Mouse (Mus musculus): Measurements from ENCODE around the gene Tma16.

Tma16 gene

DNA sequence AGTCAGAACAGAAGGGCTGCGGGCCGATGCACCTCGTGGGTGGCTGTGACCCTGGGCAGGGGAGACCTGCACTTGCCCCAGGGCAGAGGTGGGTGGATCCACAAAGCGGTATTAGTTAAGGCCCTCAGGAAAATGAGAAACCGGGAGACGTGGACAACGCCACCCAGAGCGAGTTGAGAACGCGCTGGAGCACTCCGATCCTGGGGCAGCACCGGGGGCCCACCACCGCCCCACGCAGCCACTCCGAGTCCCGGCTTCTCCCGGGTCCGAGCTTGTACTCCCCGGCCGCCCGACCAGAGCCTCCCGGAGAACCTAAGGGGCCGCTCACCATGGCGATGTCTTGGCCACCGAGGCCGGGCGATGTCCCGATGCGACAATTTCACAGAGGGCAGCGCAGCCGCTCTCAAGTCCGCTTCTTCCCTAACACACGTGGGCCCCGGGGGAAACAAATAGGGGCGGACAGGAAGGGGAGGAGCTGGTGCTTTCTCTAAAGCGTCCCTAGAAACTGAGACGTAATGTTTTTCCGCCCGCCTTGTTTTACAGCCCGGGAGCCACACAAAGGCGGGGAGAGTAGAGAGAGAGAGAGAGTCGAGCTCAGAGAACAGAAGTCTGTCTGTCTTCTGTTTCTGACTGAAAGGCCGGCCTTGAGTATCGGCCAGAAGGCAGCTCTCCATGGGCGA lies at the start of gene Tma16:
Gene Tma16 (minus strand): TSS at position 447 of the 680 bp plus-strand sequence.
- in situ Hi-C loops (cut with MboI, MseI) = loop anchor here (5.0 to 25.0 kb wide), 4 partner anchors 376 to 1749 kb away; partner anchors contain the start of genes Msmo1 (in 1 of the 2) and Naf1 (in 1 of the 2)

DNA sequence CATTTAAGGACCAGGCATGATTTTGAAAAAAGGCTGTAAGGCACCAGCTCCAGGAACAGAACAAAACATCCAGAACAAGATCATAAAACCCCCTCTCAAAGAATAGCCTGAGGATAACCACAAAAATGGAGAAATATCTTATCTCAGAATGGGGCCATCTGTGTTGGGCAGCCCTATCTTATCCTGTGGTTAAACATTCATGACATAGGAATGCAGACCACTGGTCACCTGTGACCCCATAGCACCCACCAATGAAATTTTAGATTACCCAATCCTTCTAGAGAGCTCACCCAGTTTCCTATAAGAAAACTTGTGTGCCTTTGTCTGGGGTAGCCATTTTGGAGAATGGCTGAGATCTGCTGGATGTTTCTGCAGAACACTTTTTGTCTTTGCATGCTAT lies 34.2 kb upstream of the Tma16 start:
- in situ Hi-C loops (cut with MboI, MseI) = no loop called here

DNA sequence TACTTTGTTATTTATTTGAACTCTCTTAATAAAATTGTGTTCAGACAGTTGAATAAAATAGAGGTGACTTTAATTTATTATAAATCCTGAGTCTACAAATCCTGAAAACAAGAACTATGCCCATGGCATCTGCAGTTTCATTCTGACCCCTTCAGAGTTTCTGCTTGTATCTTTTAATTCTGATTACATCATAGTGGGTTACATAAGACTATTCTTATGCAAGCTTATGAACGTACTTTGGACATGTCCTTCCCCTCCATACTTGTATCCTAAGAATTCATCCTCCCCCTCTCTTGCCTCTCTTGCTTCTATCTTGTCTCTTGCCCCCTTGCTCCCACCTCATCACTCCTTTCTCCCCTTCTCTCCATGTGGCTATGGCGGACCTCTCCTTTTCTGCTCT lies 32.8 kb upstream of the Tma16 start:
- in situ Hi-C loops (cut with MboI, MseI) = no loop called here

DNA sequence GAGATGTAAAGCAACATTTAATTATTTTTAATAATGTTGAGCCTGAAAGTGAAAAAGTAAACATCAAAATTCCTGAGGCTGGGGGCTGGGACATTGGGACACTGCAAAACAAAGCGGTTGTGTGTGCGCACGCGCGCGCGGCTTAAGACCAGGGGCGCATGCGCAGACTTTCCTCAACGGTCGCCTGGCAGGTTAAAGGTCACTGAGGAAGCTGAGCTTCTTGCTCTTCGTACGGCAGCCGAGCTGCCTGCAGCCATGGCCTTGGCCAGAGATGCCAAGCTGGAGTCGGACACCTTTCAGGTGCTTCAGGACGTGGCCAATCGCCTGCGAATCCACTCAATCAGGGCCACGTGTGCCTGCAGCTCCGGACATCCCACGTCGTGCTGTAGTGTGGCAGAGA lies 25.2 kb upstream of the Tma16 start, which contains the start of gene Tktl2:
Gene Tktl2 (plus strand): TSS at position 220 of the 400 bp plus-strand sequence.
- in situ Hi-C loops (cut with MboI, MseI) = no loop called here

DNA sequence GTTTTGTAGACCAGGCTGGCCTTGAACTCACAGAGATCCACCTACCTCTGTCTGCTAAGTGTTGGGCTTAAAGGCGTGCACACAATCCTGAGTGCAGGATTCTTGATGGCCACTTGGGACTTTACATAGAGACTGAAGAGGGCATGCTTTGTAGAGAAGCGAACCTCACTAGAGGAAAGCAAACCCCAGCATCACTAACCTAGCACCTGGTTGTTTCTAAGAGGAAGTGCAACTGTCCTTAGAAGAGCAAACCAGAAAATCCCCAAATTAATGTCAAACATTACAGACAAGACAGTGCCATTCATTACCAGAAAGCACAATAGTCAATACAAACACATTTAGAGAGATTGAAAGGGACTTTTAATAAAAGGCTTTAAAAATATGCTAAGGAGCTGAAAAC lies 17.1 kb upstream of the Tma16 start:
- in situ Hi-C loops (cut with MboI, MseI) = loop anchor here in 1 of 2 experiments (5.0 kb wide), 1 partner anchor 899 kb away; no protein-coding TSS in a partner anchor

DNA sequence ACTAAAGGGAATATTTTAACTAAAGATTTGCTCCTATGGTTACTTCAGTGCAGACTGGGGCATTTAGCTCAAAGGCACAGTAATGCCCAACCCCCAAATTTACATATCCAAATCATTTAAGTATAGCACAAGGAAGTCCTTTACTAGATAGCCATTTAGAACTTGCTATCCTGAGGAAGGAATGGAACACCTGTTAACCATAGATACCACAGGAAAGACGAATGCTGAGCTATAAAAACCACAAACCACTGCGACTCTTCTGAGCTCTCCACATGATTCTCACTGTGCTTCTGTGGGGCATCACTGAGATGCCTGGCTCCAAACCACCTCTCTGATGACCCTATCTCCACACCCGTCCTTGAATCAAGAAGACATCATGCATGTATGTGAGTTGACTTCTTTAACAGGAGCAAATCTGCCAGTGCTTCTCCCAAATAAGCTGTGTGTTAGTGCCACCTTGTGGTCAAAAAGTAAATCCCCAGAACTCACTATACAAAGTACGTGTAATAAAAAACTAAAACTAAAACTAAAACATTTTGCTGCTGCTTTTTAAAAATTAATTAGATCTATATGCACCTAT lies 10.8 kb upstream of the Tma16 start:
- in situ Hi-C loops (cut with MboI, MseI) = loop anchor here (5.0 to 25.0 kb wide), 5 partner anchors 50 to 1760 kb away; partner anchors contain the start of gene Msmo1 (in 1 of the 2)

DNA sequence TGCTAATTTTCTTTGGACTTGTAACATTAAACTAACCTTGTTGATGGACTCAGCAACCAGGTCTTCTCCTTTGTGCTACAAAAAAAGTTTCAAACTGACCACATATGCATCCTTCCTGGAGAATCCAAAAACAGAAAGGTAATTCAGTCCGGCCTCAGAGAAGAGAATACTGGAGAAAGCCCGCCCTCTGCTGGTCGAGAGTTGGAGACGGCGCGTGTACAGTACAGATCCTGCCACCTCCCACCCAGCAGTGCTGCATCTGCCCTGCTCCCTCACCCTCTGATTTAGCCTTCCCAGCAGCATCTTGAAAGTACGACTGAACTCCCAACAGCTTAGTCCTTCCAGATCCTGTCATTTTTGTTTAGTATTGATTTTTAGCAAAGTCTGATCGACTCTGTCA lies 9.4 kb upstream of the Tma16 start:
- in situ Hi-C loops (cut with MboI, MseI) = loop anchor here (5.0 to 25.0 kb wide), 5 partner anchors 48 to 1758 kb away; partner anchors contain the start of gene Msmo1 (in 1 of the 2)

DNA sequence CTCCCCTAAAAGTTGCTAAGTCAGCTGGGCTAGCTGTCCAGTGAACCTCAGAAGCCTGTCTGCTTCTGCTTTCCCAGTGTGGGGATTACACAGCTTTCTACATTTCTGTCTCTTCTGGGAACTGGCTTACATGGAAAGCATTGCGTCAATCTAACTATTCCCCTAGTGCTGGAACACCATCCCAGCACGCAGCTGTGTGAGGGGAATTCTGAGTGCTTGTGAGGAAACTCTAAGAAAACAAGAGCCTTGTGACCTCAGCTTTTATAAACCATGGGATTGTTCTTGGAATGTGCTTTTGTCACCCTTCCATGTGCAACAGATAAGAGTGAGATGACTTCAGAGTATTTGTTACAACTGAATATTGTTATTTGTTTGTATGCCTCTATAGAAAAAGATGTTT lies 8.2 kb upstream of the Tma16 start:
- in situ Hi-C loops (cut with MboI, MseI) = loop anchor here (5.0 to 25.0 kb wide), 4 partner anchors 393 to 1757 kb away; partner anchors contain the start of genes Msmo1 (in 1 of the 2) and Tmem192 (in 1 of the 2)

DNA sequence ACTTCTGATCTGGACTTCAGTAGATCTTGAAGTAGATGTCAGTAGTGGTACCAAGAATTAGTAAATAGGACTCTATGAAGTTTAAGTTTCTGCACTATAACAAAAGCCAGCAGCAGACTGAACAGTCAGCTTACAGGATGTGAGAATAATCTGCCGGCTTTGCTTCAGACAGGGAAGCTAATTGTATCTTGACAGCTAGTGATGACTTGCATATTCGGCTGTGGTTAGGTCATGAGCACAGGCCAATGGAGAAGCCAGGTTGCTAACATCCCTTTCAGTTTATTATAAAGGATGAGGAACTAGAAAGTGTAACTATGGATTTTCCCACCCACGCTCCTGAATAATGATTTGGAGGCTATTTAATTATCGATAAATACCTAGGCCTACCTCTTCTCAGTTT lies 4.3 kb upstream of the Tma16 start:
- in situ Hi-C loops (cut with MboI, MseI) = loop anchor here (5.0 to 25.0 kb wide), 4 partner anchors 397 to 1753 kb away; partner anchors contain the start of genes Msmo1 (in 1 of the 2) and Tmem192 (in 1 of the 2)

DNA sequence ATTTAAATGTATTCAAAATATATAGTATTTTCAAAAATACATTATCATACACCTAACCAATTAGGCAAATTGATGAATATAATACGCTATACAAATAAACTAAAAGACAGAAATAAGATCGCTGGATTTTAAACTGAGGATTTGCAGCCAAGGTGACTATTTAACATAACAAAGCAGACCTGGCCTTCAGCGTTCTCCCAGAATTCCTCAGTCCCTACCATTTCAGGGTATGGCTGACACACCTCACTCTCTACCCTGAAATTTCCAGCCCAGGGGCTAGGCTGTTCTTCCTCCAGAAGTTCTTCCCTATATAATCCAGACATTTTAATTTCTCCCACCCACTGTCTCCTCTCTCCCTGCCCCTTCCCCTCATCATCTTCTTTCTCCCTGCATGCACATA lies 2.2 kb upstream of the Tma16 start:
- in situ Hi-C loops (cut with MboI, MseI) = loop anchor here (5.0 to 25.0 kb wide), 4 partner anchors 374 to 1751 kb away; partner anchors contain the start of genes Msmo1 (in 1 of the 2) and Naf1 (in 1 of the 2)

DNA sequence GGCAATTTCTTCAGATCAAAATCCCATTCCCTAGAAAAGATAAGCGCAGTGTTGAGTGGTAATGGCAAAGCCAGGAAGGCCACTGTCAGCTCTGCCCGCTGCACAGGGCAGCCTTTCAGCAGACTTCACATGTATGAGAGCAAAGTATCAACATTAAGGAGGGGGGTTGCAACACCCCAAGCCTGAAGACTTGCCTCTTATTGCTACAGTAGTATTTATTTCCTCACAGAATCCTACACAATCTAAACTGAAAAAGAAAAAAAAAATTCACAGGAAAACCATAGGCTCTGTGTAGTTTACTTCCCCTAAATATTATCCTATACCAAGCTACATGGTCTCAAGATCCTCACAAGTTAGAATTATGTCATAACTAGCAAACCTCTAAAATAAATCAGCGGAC lies 9.4 kb downstream of the Tma16 start:
- in situ Hi-C loops (cut with MboI, MseI) = loop anchor here (25.0 kb wide), 2 partner anchors 410 to 1740 kb away; partner anchors contain the start of gene Msmo1 (in 1 of the 2)

DNA sequence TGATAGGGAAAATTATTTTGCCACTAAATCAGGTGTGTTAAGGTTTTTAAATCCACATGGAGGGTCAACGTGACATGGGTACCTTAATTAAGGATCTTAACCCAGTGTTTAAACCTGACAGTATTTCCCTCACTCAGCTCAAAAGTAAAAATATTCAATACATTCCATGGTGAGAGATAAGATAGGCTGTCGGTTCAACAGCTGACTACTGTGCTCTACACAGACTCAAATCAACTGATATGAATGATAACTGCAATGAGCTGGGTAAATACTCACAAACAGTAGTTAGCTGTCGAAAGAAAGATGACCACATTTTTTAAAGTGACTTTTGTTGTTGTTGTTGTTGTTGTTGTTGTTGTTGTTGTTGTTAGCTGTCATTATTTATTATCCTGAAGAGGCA lies 16.5 kb downstream of the Tma16 start:
- in situ Hi-C loops (cut with MboI, MseI) = no loop called here

DNA sequence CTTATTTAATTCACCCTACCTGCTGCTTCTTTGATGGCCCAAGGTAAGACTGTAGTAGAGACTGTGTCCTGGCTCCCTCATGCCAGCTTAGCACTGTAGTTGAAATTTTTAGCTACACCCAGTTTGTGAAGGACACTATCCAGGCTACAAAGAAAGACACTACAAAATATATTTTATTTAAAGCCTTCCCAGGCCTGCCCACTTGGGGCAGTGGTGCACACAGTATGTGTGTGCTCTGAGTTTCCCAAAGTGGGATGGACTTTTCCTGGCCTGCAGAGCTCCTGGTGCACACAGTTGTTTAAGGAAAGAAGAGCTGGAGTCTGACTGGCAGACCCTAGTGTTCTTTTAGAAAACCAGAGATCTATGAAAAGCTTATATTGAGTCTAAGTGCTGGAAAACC lies 29.3 kb downstream of the Tma16 start:
- in situ Hi-C loops (cut with MboI, MseI) = no loop called here

DNA sequence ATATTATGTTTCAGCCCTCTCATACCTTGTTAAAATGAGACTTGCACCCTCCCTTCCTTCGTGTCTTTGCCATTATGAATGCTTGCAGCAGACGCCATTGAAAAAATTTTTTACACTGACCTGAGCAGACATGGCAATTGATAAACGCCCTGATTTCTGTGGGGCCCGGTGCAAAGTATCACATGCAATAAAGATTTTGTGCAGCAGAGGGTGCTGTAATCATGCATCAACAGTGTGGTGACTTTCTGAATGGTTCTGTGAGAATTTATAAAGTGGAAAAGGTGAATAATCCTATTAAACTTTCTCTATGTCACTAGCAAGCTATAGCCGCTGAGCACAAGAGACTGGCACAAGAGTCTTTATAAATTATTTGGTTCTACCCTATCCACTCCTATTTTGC lies 35.6 kb downstream of the Tma16 start:
- in situ Hi-C loops (cut with MboI, MseI) = no loop called here

DNA sequence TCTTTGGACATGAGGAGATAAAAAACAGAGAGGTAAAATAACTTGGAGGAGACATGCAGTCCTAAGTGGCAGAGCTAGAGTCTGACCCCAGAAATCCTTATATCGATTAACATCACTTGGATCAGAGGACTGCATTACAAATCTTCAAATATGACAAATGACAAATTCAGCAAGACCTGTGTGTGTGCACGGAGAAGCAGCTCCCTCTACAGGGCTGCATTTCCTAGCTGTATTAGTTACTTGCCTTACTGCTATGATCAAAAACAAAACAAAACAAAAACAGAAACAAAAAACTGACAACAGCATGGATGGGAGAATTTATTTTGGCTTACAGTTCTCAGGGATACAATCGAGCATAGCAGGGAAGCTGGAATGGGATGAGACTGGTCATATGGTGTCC lies 41.0 kb downstream of the Tma16 start:
- in situ Hi-C loops (cut with MboI, MseI) = loop anchor here (5.0 to 25.0 kb wide), 4 partner anchors 52 to 1491 kb away; partner anchors contain the start of genes Trim60 (in 1 of the 2) and Trim61 (in 1 of the 2)

DNA sequence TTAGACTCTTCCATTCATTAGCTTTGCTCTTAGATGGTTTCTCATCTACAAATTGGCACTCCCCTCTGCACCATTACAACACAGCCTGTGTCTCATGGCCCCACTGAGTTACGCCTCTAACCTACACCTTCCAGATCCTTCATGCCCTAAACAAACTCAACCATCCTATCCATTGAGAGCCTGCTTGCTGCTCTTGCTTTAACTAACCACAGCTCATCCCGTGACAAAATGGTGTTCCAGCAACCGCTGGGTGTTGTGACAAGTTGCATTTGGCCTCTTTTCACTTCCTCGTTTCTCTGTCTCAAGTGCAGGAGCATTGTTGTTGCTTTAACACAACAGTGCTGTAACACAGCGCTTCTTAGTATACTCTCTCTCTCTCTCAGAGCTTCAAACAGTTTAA lies 42.2 kb downstream of the Tma16 start:
- in situ Hi-C loops (cut with MboI, MseI) = loop anchor here (5.0 to 25.0 kb wide), 5 partner anchors 53 to 1489 kb away; partner anchors contain the start of genes Trim60 (in 1 of the 2) and Trim61 (in 1 of the 2)

DNA sequence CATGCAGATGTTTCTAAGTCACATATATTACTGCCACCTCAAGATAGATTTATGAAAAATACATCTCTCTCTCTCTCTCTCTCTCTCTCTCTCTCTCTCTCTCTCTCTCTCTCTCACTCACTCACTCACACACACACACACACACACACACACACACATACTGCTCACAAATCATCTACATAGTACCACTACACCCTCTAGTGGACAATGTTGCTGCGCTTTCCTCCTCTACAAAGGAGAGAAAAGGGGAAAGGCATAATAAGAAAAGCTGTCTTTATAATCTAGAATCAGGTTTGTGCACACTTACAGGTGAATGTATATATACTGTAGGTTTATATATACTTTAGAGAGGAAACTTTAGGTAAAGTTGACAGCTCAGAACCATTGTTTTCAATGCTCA lies 43.6 kb downstream of the Tma16 start:
- in situ Hi-C loops (cut with MboI, MseI) = loop anchor here (5.0 to 25.0 kb wide), 5 partner anchors 55 to 1488 kb away; partner anchors contain the start of genes Trim60 (in 1 of the 2) and Trim61 (in 1 of the 2)

DNA sequence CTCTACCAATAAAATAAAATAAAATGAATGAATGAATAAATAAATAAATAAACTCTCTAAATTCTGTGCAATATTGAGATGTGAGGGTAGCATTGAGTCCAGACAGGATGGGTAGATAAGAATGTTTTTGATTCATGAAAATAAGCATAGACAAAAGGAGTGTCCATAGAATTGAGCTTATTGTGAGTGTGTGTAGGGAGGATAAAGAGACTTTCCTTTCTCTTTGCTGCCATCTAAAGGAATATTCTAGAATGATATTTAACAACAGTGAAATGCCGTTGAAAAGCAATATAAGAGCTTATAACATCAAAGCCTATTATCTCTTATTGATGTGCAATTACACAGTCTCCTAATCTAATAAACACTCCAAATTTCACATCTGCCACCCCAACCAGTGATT lies 45.2 kb downstream of the Tma16 start:
- in situ Hi-C loops (cut with MboI, MseI) = loop anchor here (5.0 to 25.0 kb wide), 5 partner anchors 56 to 1486 kb away; partner anchors contain the start of genes Trim60 (in 1 of the 2) and Trim61 (in 1 of the 2)

DNA sequence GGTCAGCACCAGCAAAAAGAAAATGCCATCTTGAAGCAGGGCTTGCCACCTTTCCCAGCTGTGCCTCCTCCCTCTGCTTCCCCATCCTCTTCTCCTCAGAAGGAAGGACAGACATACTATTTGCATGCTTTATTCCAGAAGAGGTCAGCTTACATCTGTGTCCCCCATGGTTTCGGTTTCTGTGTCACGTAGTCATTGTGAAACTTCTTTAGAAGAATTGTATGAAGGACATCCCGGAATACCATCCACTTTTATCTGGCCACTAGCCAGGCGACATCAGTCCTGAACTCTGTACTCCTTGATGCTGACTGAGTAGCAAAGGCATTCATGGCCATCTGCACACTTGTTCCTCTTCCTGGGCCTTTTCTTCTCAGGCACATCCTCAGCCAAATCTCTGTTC lies 47.9 kb downstream of the Tma16 start:
- in situ Hi-C loops (cut with MboI, MseI) = loop anchor here in 1 of 2 experiments (25.0 kb wide), 1 partner anchor 1426 kb away; the partner anchor contains the start of genes Trim60 and Trim61

DNA sequence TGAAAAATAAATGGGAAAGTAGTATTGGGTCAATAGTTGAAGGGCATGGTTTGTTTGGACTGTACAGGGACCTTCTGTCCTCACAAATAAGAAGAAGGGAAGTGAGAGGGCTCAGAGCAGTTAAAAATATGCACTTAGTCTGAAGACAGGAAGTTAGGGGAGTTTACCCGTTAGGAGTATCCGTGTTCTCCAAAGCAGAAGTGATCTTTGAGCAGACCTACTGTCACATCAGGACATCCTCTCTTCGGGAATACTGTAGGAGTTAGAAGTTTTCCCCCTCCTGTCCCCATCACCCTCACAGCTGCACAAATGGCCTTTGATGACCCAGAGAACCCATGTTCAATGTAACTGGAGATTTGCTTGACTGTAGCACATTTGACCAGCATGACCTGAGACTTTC lies 48.4 kb downstream of the Tma16 start:
- in situ Hi-C loops (cut with MboI, MseI) = loop anchor here in 1 of 2 experiments (25.0 kb wide), 1 partner anchor 1426 kb away; the partner anchor contains the start of genes Trim60 and Trim61

DNA sequence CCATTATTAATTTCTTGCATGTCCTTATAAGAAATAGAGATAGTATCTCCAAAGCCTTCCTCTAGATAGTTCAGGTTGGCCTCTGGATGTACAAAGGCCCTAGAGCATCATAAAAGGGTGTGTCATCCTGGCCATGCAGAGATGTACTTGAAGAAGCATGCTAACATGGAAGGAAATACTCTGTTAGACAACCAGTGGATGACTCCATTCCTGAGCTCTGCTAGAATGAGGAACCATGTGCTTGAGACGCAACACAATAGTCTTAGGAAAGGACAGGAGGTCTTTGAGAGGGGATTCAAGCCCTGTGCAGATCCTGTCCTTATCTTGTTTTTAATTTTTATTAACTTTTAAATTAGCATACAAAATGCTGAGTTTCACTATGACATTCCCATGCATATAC lies 49.5 kb downstream of the Tma16 start:
- in situ Hi-C loops (cut with MboI, MseI) = loop anchor here in 1 of 2 experiments (25.0 kb wide), 1 partner anchor 1425 kb away; the partner anchor contains the start of genes Trim60 and Trim61
